Mouse (Mus musculus) kidney, adult 2 months (tissue): Measurements from ENCODE around the gene Csgalnact2.

Source experiments
- CTCF ChIP-seq: fragments of 200-500 bp; conservative IDR thresholded peaks from 2 replicates; pipeline ENCODE4 v1.5.1; 2011; ENCODE audit warnings: low read depth, mild to moderate bottlenecking, control low read depth, low read length, moderate library complexity, mixed read lengths; ENCODE audit not compliant: insufficient read depth, insufficient read length
- POLR2A ChIP-seq: fragments of 200-500 bp; IDR thresholded peaks from one replicate; pipeline ENCODE4 v1.6.1; 2011; ENCODE audit warnings: low read depth, low read length, control low read depth

DNA sequence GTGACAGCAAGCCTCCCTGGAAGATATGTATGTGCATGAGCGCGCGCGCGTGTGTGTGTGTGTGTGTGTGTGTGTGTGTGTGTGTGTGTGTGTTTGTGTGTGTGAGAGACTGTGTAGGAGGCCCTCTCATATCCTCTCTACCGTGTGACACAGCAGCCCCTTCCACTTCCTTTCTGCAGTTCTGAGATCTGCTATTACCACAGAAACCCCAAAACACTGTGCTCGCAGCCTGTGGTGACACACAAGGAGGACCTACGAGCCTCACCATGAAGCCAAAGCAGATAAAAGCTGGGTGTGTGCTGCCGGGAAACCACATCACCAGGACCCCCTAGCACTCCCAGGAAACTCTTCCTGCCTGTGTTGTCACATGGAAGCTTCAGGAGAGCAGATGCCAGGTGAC lies 28.1 kb upstream of the Csgalnact2 start:
- no peak for TF ChIP-seq CTCF
- TF ChIP-seq POLR2A = no peak
